Mouse (Mus musculus) urinary bladder, postnatal 14 days (tissue): ENCODE results near the gene Nkain2.
"Not testable (repeated sequence)": the region's sequence is repeated elsewhere in the genome, so short reads cannot be mapped to it uniquely, and the experiment has no call there.

Experiments used
- DNase-seq: peaks from one replicate; pipeline ENCODE4 v3.0.0; 2021; ENCODE audit warnings: low spot score

Gene Nkain2

GRCm38 (mm10) chr10:32889652-32890506, at the start of gene Nkain2:
TSS of gene Nkain2 (minus strand) at chr10:32890462.
- peak; percentile 16 for DNase-seq

- DNase-seq: no peak
Observed at GRCm38 (mm10) chr10:32939853-32940252, 49.6 kb upstream of the Nkain2 start.

- no peak for DNase-seq
Observed at GRCm38 (mm10) chr10:32895093-32895492, 4.8 kb upstream of the Nkain2 start.

GRCm38 (mm10) chr10:32890507-32891131, 357 bp upstream of the Nkain2 start:
- DNase-seq: peak; percentile 70

GRCm38 (mm10) chr10:32881977-32882376, 8.3 kb downstream of the Nkain2 start:
- DNase-seq: no peak

- DNase-seq: no peak
Observed at GRCm38 (mm10) chr10:32870691-32871406, 19.4 kb downstream of the Nkain2 start.

- no peak for DNase-seq
Observed at GRCm38 (mm10) chr10:32869541-32869940, 20.7 kb downstream of the Nkain2 start.

- DNase-seq: no peak
Observed at GRCm38 (mm10) chr10:32815210-32815883, 74.9 kb downstream of the Nkain2 start.

GRCm38 (mm10) chr10:32796215-32796614, 94.0 kb downstream of the Nkain2 start:
- no peak for DNase-seq

GRCm38 (mm10) chr10:32790541-32790940, 99.7 kb downstream of the Nkain2 start:
- DNase-seq: no peak

GRCm38 (mm10) chr10:32782732-32783359, 107.4 kb downstream of the Nkain2 start:
- no peak for DNase-seq

- DNase-seq: no peak
Observed at GRCm38 (mm10) chr10:32738989-32739388, 151.3 kb downstream of the Nkain2 start.

GRCm38 (mm10) chr10:32706579-32706978, 183.7 kb downstream of the Nkain2 start:
- DNase-seq: not testable (repeated sequence)

- DNase-seq: no peak
Observed at GRCm38 (mm10) chr10:32696661-32697060, 193.6 kb downstream of the Nkain2 start.

GRCm38 (mm10) chr10:32684548-32684947, 205.7 kb downstream of the Nkain2 start:
- DNase-seq: no peak

- no peak for DNase-seq
Observed at GRCm38 (mm10) chr10:32640256-32640655, 250.0 kb downstream of the Nkain2 start.

GRCm38 (mm10) chr10:32639173-32639572, 251.1 kb downstream of the Nkain2 start:
- no peak for DNase-seq

- no peak for DNase-seq
Observed at GRCm38 (mm10) chr10:32631043-32631442, 259.2 kb downstream of the Nkain2 start.

GRCm38 (mm10) chr10:32604448-32604847, 285.8 kb downstream of the Nkain2 start:
- DNase-seq: no peak

- DNase-seq: no peak
Observed at GRCm38 (mm10) chr10:32602798-32603197, 287.5 kb downstream of the Nkain2 start.

GRCm38 (mm10) chr10:32594998-32595397, 295.3 kb downstream of the Nkain2 start:
- no peak for DNase-seq

GRCm38 (mm10) chr10:32577276-32577580, 313.0 kb downstream of the Nkain2 start:
- DNase-seq: no peak
